Mouse (Mus musculus) testis, adult 2 months (tissue): ENCODE data around the gene Atxn1.

Experiments used
- CTCF ChIP-seq: fragments of 200-500 bp; IDR thresholded peaks from 2 replicates; pipeline ENCODE4 v1.5.1; 2012; ENCODE audit warnings: low read depth, mild to moderate bottlenecking, inconsistent platforms, low read length, moderate library complexity; ENCODE audit not compliant: control insufficient read depth, insufficient read depth, insufficient replicate concordance
- POLR2A ChIP-seq: fragments of 200-500 bp; IDR thresholded peaks from 2 replicates; pipeline ENCODE4 v1.6.1; 2012; ENCODE audit warnings: low read depth, mild to moderate bottlenecking, inconsistent platforms, low read length, moderate library complexity; ENCODE audit not compliant: control insufficient read depth

GRCm38 (mm10) chr13:45875686-45876367 is 89.0 kb downstream of the Atxn1 start:
- TF ChIP-seq POLR2A (no peak), CTCF (no peak)
